Mouse (Mus musculus) large intestine, adult 2 months (tissue): Measurements from ENCODE around the gene Slc8a2. TPM values are rescaled to one million over a fixed set of nuclear protein-coding genes. Genes with fewer than 3 reads are reported as not detected.

ENCODE experiments used
- DNase-seq: peaks from one replicate; pipeline ENCODE4 v3.0.0-alpha.2; 2012; ENCODE audit warnings: low read depth, low spot score
- WGBS: fragments of 180-500 bp; shearing (Covaris S2); methylation state at CpG from one replicate; pipeline ENCODE4 v1.1.7; 2018; 5-methylcytosine and 5-hydroxymethylcytosine counted together
- polyA plus RNA-seq: library from polyadenylated mRNA; depleted of rRNA; stranded (reverse); fragments of >200 nt; gene quantifications from 2 replicates; pipeline ENCODE4 v1.2.3, GENCODE M21; 2012; rRNA removed

Slc8a2 gene
- polyA plus RNA-seq = 1.1 and 1.3 TPM in 2 replicates

DNA sequence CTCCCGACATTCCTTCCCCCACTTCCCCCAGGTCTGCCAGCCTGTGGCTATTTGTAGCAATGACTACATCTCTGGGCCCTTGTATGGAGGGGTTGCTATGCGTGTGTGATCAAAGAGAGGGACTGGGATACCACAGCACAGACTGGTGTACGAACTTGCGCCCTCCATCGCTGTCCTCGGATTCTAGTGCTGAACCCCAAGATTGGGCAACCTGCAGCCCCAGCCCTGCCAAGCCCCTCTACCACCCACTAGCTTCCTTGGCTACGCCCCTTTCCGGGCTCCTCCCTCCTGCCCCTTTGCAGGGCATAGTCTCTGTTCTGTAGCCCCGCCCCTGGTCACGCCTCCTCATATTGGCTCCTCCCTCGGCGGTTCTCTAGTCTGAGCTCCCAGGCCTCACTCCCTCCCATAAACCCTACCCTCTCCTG lies at the start of gene Slc8a2:
Gene Slc8a2 (plus strand): TSS at position 406 of the 425 bp plus-strand sequence.
- 6% methylated on average over 12 of the region's 12 CpGs for WGBS

DNA sequence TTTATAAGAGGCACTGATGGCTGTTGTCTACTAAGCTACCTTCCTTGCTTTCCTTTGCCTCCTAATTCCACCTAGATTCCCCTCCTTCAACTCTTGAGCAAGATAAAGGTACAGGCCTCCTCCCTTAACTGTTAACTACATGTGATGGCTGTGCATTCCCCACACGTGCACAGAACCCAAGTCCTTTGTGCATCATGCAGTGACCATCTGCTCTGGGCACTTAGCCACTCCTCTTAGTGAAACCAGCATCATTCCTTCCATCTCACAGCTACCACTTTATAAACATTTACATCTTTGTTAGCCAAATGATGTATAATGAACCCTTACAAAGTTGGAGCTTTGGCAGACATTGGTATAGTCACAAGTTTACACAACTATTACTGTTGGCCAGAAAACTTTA lies 49.7 kb upstream of the Slc8a2 start:
- no peak for DNase-seq
- 33% methylated on average over 1 of the region's 1 CpGs for WGBS

More for the DNA sequence above, at the start of gene Slc8a2:
- DNase-seq = no peak

DNA sequence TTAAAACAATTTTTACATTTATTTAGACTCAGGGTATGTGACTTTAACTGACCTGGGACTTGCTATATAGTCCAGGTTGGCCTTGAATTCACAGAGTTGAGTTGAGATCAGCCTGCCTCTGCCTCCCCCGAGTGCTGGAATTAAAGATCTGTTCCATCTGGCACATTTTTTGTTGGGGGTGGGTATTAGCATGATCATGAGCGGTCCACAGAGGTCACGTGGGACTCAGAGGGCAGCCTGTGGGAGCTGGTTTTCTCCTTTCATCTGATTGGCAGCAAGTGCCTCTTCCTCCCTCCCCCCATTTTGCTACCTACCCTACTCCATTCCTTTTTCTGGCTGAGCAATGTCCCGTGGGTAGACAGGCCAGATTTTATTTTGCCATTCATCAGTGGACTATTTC lies 49.0 kb upstream of the Slc8a2 start:
- DNase-seq = no peak
- 66% methylated on average over 4 of the region's 4 CpGs for WGBS

DNA sequence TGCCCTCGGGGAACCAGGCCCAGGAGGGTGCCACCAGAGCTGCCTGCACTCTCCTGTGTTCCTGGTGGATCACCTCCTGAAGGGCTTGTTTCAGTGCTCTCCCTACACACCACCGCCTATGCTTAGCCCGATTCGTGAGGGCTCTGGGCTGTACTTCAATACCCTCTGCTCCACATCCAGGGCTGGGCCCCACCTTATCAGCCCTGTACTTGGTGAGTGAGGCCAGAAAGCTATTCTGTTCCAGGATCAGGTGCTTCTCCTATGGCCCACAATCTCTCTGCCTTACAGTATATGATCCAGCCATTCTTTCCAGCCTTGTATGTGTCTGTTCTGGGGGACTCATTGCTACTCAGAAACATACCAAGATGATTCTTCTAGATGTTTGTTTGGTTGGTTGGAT lies 46.3 kb upstream of the Slc8a2 start:
- DNase-seq = no peak
- WGBS = 62% methylated on average over 4 of the region's 4 CpGs

DNA sequence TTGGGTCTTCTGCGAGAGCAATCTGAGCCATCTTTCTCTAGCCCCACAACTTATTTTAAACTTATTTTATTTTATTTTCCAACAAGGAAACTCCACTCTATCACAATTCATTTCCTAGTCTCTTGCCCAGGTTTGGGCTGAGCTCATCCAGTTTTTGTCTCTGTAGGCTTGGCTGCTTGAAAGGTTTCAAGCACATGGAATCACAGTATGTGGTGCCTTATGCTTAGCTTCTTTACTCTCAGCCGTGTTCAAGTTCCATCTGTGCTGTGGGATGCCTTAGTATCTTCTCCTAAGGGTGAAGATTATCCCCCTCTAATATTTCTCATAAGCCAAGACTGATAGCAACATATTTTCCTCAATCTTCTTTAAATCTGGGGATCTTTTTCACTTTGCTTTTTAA lies 42.0 kb upstream of the Slc8a2 start:
- no peak for DNase-seq
- 78% methylated on average over 2 of the region's 2 CpGs for WGBS

DNA sequence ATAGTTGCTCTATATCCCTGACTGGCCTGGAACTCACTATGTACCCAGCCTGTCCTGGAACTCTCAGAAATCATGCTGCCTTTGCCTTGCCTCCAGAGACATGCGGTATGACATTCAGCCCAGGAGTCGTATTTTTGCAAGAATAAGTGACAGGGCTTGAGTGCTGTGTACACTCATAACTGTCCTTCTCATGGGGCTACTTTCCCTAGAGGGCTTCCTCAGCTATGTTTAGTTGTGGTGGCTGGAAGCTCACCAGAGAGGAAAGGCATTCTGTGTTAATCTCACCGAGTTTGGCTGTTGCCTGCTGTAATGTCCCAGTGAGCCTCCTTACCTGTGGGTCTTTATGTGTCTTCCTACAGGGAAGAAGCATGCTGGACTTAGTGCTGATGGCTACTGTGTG lies 35.0 kb upstream of the Slc8a2 start:
- 56% methylated on average over 3 of the region's 3 CpGs for WGBS
- no peak for DNase-seq

DNA sequence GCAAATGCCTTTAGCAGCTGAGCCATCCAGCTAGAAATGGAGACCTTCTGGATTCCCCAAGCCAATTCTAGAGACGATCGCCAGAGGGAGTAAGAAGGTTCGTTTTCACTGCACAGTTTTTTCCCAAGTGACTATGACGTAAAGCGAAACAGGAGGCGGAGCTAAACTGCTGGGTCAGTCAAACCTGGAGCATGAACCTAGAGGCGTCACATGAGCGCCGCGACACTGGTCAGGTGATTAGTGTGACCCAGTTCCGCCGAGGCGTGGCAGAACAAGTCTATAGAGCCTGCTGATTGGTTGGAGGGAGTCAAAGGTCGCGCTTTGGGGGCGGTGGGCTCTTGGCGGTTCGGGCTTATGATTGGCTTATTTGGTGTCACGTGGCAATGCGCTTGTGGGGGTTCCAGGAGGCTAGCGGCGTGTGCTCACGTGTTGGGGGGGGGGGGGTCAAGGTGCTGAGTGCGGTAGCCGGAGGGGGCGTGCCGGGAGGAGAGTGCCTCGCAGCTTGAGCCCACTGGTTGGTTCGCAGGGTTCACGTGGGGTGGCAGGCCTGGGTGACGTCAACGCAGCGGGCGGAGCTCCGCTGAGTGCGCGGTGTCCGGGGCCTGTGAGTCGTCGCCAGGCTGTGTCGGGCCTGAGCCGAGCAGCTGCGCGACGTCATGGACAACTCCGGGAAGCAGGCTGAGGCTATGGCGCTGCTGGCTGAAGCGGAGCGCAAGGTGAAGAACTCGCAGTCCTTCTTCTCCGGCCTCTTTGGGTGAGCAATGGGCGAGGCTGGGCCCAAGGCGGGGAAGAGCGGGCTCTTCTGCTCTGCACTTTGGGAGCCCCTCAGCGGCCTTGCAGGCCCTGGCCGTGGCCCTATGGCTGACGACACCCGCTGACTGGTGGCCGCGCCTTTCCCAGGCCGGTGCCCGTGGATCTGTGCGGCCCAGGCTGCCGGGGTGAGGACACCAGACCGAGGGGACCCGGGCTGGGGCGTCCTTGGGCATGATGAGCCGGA lies 31.3 kb upstream of the Slc8a2 start, which contains the start of gene Napa:
Gene Napa (plus strand): TSS at position 438 of the 997 bp plus-strand sequence.
- WGBS = under 1% methylated on average over 68 of the region's 68 CpGs
- peak; percentile 100 for DNase-seq

DNA sequence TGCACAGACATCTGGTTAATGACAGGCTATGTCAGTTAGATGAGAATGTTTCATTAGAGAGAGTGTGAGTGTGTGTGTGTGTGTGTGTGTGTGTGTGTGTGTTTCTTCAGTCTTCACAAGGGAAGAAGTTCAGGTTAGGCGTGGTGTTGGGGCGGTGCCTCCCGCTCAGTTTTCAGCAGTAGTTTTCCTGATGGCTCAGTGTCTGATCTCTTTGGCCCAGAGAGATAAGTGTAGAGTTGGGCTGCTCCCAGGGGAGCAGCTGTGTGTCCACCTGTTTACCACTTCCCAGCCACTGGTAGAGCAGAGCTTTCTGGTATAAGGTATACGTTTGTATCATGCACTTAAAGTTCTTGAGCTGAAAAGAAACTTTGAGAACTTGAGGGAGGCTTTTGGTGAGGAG lies 29.7 kb upstream of the Slc8a2 start:
- no peak for DNase-seq
- WGBS = 21% methylated on average over 4 of the region's 4 CpGs

DNA sequence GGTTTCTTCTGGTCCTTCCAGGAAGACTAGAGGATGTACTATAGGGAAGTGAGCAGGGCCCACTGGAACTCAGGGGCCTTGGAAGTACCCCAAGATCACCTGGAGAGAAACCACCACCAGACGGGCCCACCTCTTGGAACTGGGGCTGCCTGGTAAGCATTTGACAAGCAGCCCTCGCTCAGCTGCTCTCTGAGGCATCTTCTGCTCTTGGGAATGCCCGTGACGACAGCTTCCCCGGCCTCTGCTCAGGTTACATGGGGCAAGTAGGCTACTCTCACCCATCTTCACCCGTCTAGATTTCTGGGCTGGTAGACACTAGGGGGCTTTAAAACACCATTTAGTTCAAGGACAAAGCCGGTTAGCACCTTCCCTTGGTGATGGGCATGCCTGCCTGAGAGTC lies 28.5 kb upstream of the Slc8a2 start:
- 79% methylated on average over 7 of the region's 7 CpGs for WGBS

DNA sequence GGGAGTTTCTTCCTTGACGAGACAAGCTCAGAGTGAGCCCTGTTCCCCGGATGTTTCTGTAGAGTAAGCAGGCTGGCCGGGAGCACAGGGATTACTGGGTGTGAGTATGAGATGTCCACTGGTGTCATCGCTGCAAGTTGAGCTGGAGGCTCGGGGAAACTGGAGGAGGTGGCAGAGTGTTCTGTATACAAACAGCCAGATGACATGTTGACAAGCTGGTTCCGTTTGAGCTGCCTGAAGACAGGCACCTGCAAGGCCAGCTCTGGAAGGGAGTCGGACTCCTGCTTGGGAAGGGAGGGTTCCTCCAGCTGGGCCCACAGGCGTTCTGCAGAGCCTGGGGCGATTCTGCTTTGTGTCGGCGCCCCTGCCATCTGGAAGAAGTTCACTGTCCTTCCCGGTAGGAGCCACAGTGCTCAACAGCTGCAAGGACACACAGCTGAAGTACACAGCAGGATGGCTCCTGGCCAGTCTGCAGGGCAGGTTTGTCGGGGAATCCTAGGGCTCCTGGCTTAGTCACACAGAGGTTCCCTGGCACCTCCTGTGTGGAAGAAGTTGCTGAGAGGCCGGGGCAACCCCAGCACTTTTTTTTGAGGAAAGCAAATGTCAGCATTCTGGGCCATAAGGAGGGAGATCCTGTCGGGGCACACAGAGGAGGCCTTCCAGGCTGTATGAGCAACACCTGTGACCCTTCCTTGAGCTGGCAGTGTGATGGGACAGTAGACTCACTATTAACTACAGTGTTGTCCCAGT lies 27.7 kb upstream of the Slc8a2 start:
- DNase-seq = no peak
- WGBS = 66% methylated on average over 15 of the region's 15 CpGs

More for the DNA sequence above, 28.5 kb upstream of the Slc8a2 start:
- no peak for DNase-seq

DNA sequence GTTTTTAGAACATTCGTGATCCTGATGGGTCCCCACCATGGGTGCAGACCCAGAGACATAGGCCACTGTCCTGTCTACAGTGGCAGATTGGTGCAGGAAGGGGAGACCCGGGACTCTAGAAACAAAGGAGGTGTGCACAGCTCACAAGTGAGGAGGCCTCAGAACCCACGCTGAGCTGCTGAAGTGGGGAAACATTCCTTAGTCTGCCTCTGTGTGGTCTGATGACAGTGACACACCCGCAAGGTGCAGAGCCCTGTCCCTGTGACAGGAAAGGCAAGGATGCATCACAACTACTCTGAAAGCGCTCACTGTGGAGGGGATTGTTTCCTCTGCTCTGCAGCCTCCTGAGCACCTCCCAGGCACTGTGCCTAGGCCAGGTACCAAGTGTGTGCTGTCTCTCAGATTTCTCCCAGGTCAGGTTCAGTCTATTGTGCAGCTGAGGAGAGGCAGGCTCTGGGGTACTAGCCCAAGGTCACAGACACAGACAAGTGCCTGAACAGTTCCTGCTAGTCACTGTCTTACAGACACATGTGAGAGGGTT lies 26.9 kb upstream of the Slc8a2 start:
- WGBS = 78% methylated on average over 5 of the region's 5 CpGs
- no peak for DNase-seq

DNA sequence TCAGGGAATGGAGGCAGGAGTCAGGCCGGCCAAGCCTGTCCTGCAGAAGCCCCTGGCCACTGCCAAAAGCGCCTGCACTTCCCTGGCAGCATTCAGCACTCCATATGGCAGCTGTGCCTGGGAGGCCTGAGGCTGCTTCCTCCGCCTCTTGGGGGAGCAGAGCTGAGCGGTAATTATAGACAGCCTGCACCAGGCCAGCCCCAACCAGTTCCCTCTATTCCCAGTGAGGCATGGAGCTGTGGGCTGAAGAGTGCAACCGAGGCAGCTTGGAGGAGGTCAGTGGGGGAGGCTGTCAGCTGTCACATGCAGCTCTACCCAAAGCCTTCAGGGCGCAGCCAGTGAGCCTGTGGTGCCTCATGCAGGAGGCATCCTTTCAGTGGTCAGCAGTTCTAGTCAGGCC lies 25.9 kb upstream of the Slc8a2 start:
- WGBS = 76% methylated on average over 6 of the region's 6 CpGs
- DNase-seq = no peak

DNA sequence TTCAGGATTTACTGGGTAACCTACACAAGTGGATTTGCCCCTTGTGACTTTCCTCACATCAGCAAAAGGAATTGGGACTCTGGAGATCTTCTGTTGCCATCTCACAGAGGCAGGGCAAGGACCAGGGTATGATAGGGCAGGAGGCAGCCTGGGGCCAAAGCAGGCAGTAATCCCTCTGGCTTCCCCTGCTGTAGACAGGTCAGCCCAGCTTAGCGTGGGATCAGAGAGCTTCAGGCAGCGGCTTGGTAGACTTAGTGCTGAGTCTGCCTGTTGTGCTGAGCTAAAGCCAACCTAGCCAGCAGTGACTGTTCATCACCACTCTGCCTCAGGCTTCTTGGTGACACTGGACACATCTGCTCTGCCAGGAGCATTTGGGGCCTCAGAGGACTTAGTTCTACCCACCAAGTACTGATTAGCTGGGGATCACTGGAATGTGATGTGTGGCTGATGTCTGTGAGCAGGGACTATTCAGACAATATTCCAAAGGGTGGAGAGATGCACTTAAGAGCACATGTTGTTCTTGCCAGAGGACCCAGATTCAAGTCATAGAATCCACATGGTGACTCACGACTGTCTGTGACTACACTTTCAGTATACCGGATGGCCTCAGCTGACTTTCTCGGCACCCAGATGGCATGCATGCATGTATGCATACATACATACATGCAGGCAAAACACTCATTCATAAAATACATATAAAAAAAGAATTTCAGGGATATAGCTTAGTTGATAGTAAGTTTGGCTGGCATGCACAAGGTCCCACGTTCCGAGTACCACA lies 24.8 kb upstream of the Slc8a2 start:
- DNase-seq = no peak
- WGBS = 89% methylated on average over 7 of the region's 7 CpGs

DNA sequence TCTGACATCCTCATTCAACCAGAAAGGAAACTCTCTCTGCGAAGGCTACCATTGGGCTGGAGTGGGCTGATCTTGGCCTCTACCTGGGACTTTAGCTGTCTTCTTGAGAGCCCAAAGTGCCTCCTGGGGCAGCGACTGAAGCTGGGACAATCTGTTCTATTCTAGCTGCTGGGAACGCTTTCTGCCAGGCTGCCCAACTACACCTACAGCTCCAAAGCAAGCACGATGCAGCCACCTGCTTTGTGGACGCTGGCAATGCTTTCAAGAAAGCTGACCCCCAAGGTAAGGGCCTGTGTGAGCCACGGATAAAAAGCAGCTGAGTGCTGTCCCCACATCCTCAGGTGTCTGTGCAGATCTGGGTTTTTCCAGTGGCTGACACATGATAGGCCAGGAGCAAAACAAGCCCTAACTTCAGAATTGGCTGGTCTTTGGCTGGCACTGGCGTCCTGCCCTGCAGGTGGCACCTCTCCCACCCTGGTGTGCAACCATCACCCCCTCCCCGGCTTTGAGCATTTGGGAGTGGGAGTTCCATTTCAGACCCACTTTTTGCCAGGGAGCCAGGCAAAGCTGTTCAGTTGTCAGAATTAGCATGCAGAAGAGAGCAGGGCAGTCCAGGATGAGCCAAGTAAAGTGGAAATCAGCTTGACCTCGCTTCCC lies 20.6 kb upstream of the Slc8a2 start:
- no peak for DNase-seq
- 91% methylated on average over 9 of the region's 9 CpGs for WGBS

DNA sequence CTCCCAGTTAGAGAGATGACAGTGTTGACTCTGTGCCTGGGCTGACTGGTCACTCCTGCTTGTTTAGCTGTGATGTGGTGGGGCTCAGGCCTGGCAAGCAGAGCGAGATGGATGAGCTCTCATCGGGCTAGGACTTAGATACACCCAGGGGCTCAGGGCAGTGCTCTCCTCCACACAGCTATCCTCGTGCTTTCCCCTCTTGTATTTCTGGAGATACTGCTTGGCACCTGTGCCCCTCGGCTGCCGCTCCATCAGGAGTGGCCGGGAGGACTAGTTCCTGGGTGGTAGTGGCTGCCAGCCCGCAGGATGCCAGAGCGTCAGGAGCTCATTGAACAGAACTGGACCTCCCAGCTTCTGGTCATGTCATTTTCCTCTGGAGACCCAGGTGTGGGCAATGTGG lies 19.5 kb upstream of the Slc8a2 start:
- 89% methylated on average over 8 of the region's 8 CpGs for WGBS
- no peak for DNase-seq

DNA sequence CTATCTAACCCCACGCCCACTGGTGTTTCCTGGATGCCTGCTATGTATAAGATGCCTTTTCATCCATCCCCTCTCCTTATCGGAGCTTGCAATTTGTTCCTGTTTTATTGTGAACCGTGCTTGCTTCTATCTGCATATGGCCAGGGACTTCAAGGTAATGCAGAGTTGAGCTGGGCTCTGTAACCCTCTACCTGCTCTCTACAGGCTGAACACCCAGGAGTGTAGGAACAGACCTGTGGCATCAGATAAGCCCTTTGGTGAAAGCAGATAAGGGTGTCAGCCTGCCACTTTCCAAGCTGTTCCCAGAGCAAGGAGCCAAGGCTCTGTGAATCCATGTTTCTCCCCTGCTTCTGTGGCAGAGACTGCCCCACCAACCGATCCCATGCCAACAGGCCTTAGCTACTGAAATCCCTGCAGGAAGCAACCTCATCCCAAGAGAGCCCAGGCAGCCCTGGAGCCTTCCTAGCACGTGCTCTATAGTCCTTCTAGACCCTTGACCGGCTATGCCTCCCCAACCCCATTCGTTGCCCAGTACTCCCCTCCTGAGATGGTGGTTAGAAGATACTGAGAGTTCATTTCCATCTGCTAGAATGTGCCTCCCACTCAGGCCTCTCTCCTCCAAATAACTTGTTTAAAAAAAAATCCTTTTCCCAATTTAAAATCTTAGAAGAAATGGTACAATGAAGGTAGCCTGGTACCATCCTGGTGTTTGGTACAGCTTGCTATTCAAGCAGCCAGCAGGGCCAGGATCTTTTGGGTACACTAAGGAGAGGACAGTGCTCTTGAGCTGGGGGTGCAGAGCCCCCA lies 18.1 kb upstream of the Slc8a2 start:
- no peak for DNase-seq
- whole genome bisulfite sequencing = 90% methylated on average over 7 of the region's 7 CpGs

DNA sequence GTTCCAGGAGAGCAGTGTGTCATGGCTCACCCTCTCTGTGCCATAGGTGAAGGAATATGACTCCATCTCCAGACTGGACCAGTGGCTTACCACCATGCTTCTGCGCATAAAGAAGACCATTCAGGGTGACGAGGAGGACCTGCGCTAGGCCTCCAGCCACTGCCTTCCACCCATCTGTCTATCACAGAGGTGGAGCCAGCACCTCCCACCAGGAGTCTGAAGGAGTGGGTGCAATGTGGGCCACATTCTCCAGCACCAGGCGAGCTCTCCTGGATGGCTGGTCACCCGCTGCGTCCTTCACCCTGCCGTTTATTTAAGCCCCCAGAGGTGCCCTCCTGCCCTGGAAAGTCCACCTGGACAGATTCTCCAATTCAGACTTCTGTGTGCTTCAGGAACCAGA lies 13.2 kb upstream of the Slc8a2 start:
- 97% methylated on average over 7 of the region's 7 CpGs for WGBS

DNA sequence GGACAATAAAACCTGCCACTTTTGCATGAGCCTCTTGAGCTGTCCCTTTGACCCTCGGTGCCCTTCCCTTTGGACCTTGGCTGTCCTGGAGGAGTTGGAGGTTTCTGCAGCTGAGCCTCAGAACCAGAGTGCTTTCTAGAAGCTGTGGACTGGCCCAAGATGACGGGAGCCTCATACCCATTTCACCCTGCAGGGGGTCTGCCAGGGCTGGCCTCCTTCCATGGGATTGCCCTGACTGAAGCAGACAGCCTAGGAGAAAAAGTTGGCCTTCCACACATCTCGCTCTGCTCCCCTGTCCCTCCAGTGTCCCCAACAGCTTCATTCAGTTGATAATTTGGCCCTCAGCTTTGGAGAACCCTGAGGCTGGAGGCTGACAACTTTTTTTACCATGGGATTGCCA lies 12.5 kb upstream of the Slc8a2 start:
- 92% methylated on average over 3 of the region's 3 CpGs for WGBS

More for the DNA sequence above, 13.2 kb upstream of the Slc8a2 start:
- no peak for DNase-seq

More for the DNA sequence above, 12.5 kb upstream of the Slc8a2 start:
- DNase-seq = no peak
